Mouse (Mus musculus) erythroblast, embryonic 14.5 days (primary cell): ENCODE measurements around the gene Kxd1.

Experiments
- GATA1 ChIP-seq: IDR thresholded peaks from 2 replicates; pipeline ENCODE4 v1.6.1; 2012; ENCODE audit warnings: low read length, inconsistent platforms, mixed read lengths
- TAL1 ChIP-seq: IDR thresholded peaks from 3 replicates; pipeline ENCODE4 v1.6.1; 2012; ENCODE audit warnings: low read length, inconsistent platforms, mixed read lengths

DNA sequence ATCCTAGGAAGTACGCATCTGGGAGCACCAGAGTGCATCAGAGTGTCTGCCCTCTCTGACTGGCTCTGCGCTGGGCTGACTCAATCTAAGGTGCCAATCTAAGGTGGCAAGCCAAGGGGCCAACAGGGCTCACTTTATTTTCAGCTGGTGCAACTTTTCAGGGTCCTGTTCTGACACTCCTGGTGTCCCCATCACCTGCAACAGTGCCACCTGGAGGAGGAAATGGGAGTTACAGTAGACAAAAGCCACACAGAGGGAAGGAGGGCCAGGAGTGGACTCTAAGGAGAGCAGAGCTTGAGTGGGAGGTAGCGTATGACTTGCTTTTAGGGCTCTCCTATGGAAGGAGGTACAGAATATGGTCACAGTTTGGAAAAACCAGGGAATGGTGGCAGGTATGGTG, 22.9 kb downstream of the Kxd1 start:
- TF ChIP-seq GATA1 (no peak), TAL1 (no peak)
